Mouse (Mus musculus) myocyte (in vitro differentiated cells): ENCODE measurements around the gene Prmt7.

Experiments used
- MAX ChIP-seq: IDR thresholded peaks from one replicate; pipeline ENCODE4 v1.6.1; 2011; ENCODE audit warnings: low read depth, mild to moderate bottlenecking, control low read depth
- POLR2A ChIP-seq: IDR thresholded peaks from one replicate; pipeline ENCODE4 v1.6.1; 2011; ENCODE audit warnings: low read depth, mild to moderate bottlenecking, control low read depth, moderate library complexity; ENCODE audit not compliant: insufficient read length
- REST ChIP-seq: IDR thresholded peaks from one replicate; pipeline ENCODE4 v1.6.1; 2011; ENCODE audit warnings: mild to moderate bottlenecking, control low read depth, moderate library complexity; ENCODE audit not compliant: insufficient read depth, insufficient read length
- USF1 ChIP-seq: IDR thresholded peaks from one replicate; pipeline ENCODE4 v1.6.1; 2011; ENCODE audit warnings: low read depth, mild to moderate bottlenecking, control low read depth, moderate library complexity

- TF ChIP-seq POLR2A (no peak), REST (no peak), USF1 (no peak), MAX (no peak)
Measured at GRCm38 (mm10) chr8:106289464-106289863, 78.7 kb downstream of the Prmt7 start.
